Mouse (Mus musculus) hematopoietic stem cell, adult 5-6 weeks (primary cell): Measurements from ENCODE around the gene Phox2a. TPM values are rescaled to one million over a fixed set of nuclear protein-coding genes. Genes with fewer than 3 reads are reported as not detected.

Experiments
- ATAC-seq, 2 experiments: fragments of 125-278 bp in 1 of 2; replicated peaks in 1 of 2; 2 replicates each; pipeline ENCODE4 v1.8.0; 2016 to 2017; ENCODE audit warnings: inconsistent platforms in 2 of 2, mild to moderate bottlenecking in 2 of 2, moderate number of reproducible peaks in 2 of 2, low read depth in 1 of 2, moderate TSS enrichment in 1 of 2; ENCODE audit not compliant: low FRiP score in 2 of 2, poor library complexity in 2 of 2, severe bottlenecking in 2 of 2, insufficient read depth in 1 of 2, low TSS enrichment in 1 of 2
- total RNA-seq: library from RNA; stranded (forward); fragments of 172-1452, 232-1000 nt; gene quantifications from 2 replicates; pipeline ENCODE4 v1.2.3, GENCODE M21; 2017

Phox2a gene
- not detected in 2 replicates for total RNA-seq

DNA sequence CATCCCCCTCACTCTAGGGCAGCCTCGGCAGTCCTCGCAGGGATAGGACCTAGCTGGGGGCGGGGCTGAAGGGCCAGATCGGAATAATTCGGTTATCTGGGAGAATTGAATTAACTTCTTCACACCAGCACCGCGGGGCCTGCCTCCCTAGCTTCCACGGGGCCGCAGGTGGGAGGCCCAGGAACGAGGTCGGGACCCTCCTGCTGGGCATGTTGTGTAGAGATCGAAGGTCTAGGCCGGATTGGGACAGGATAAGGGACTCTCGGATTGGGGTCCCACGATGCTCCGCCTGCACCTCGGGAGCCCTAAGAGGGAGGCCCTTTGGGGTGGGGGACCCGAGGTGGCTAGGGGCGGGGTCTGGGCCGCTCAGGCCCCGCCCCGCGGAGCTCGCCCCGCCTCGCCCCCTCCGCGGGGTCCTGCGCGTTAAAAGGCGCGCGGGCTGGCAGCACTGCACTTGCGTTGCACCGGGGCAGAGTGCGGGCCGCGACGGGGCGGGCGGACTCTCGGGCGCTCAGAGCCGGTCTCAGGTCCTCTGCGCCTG is at the start of gene Phox2a:
Phox2a (plus strand) TSS at position 453 of the 541 bp plus-strand sequence.
- no peak for ATAC-seq

DNA sequence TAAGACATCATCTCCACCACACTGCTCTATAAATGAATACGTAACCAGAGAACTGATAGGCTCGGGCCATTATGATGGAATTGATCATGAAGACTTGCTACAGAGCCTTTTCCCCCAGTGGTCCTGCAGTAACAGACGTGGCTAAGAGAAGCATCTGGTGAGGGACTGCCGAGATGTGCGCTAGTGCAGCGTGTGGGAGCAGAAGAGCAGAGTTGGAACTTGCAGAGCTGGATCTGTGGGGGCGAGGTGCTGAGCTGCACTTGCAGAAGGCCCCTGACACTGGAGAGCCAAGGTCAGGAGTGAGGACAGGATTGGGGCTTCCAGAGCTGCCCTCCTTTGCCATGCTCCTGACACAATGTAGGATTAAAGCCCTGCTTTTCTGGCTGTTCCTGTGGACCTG is 48.1 kb upstream of the Phox2a start:
- ATAC-seq: no peak

DNA sequence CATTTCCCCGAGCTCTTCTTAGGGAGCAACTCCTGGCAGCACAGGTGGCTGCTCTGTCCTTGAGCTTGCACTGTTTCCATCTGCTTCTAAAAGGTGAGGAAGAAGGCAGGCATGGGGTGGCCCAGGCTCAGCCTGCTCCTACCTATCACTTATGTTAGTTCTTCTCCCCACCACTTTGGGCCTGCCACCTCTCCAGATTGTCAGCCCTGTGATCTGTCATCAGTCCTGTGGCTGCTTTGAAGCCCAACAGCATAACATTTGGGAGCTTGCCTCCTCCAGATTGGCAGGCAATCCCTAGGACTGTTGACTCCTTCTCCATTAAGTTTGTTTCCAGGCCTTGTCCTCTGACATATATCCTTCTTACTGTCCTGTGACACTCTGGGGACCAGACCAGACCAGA is 46.5 kb upstream of the Phox2a start:
- ATAC-seq: no peak

DNA sequence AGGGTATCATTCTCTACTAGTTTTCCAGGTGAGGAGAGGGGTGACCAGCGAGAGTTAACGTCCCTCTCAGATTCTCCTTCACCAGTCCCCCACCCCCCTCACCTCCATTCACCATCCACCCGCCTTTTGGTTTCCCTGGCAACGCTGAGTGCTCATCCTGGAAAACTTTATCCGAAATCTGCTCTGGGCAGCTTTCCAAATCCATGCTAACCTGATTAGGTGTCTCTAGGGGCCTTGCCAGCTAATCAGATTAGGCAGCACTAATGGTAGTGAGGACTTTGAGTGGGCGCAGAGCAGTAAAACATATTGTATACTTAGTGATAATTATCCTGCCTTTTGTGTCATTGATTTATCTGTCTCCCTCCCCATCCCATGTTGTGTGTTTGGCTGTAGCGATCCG is 45.4 kb upstream of the Phox2a start:
- no peak for ATAC-seq

DNA sequence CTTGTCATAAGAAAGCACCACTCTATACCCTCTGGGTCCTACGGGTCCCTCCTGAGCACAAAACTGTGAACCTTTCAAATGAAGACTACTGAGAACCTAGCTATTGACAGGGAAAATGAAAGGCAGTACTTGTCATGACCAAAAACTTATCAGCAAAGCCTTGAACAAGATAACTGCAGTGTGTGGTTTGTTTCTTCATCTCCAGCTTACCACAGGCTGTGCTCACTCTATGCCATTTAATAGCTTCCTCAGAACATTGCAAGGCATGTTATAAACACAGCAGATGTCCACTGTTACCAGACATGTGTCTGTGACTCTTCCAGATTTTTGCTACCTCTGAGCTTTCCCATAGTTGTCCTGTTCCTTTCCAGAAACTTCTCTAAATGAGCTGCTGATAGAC is 41.1 kb upstream of the Phox2a start:
- ATAC-seq: no peak

DNA sequence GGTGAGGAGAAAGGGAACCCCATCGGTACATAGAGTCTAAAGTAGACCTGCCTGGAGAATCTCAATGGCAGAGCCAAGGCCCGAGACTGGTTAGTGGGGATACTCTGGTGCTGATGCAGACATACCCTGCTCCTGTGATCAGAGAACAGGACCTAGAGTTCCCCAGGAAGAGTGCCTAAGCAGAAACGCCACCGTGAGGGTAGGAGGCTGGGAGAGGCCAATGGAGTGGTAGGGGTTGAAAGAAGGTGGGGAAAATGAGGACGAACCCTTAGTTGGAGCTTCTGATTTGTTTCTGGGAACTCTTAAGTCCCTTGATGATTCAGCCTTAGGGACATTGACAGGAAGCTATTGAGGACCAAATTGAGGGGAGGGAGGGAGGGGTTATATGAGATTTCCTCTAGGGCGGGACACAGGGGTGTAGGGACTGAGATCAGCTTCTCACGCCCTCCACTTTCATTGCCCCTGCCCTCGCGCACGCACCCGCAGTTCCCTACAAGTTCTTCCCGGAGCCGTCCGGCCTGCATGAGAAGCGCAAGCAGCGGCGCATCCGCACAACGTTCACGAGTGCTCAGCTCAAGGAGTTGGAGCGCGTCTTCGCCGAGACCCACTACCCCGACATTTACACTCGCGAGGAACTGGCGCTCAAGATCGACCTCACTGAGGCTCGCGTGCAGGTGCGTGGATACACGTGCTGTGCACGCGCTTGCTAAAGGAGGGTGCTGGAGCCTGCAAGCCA is 2.4 kb downstream of the Phox2a start:
- ATAC-seq: peak in 1 of 2 experiments; percentile 22; a peak in 1 of 4 replicates

DNA sequence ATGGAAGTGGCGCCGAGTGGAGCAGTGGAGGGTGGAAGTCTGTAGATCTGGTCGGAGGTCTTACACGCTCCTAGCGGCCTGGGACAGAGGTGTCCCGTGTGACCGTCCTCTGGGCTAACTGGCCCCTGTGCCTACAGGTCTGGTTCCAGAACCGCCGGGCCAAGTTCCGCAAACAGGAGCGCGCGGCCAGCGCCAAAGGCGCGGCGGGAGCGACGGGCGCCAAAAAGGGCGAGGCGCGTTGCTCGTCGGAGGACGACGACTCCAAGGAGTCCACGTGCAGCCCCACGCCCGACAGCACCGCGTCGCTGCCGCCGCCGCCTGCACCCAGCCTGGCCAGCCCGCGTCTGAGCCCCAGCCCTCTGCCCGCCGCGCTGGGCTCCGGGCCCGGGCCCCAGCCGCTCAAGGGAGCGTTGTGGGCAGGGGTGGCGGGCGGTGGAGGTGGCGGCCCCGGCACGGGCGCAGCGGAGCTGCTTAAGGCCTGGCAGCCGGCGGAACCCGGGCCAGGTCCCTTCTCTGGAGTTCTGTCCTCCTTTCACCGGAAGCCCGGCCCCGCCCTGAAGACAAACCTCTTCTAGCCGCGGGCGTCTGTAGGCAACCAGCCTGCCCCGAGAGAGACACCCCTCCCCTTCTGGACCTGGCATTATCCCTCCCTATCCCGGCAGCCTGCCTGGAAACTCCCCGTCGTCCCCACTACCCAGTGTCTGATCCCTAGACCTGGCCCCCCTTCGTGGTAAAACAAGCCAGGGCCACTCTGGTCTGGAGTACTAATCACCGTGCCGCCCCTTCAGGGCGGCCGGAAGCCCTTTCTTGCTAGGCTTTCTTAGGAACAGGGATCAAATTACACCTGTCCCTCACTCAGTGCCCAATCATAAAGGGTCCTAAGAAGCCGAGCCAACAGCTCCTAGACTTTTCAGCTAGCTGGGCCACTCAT is 3.7 kb downstream of the Phox2a start:
- ATAC-seq: peak in 1 of 2 experiments; percentile 26; a peak in 1 of 4 replicates

DNA sequence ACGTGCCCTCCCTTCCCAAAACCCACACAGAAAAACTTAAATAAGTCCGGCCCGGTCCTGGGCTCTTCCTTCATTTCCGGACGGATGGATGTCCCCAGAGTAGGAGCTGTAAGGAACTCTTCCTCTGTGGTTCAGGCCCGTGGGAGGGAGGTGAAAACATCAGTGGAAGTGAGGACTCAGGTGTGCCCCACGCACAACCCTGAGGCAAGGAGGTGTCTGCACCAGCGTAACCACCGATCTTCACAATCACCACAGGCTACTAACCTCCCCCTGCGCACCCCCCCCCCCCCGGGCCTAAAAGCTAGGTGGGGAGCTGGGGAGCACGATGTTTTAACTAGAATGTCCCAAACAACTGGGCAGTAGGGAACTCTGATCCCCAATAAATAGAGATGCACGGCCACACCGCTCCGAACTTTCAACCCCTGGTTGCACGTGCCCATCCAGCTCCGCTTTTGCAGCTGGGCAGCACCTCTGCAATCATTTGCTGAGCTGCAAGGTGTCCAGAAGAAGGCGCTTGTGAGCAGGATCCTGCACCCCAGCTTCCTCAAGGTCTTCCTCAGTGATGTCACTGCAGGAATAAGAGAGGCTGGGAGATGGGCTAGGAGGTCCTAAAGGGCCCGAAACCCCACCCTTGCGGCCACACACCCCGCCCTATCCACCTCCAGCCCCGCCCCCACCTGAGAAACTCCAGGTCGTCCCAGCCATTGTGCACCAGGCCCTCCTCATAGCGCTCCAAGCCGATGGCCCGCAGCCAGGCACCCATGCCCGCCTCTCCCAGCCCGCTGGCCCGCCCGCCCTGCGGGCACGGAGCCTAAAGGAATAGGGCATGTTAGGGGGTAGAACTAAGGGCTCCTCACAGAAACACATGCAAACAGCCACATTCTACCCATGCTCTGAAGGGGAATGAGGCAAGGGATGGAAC is 5.0 kb downstream of the Phox2a start:
- ATAC-seq: no peak

DNA sequence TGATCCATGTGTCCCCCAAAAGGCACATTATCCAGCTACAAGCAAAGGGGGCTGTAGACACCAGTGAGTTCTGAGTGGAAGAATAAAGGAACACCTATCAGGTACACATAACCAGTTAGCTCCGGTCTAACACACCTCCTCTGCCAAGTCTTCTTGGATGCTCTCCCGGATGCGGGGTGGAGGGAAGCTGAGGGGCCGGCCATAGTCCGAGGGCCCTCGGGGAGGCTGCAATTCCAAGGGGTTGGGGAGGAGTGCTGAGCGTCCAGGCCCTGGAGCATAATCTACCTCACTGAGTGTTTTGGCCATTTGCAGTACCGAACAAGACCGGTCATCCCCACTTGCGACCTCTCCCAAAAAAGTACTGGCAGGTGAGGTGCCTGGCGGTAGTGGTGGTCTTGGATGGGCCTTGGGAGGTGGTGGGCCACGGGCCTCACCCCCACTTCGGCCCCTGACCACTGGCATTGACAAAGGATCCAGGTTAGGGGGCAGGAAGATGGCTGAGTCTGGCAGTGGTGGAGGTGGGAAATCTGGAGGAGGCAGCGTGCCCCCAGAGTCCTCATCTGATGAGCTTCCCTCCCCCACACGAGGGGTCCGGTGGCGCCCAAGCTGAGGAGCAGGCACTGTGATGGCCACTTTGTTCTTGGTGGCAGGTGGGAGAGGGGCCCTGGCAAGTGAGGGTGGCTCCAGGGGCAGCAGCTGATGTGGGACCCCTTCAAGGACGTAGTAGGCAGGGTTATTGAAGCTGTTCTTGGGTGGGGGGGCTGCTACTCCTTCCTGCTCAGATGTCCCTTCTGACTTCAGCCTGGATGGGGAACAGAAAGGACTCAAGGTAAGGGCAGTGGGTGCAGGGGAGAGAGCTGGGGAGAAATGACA is 5.9 kb downstream of the Phox2a start:
- ATAC-seq: no peak

DNA sequence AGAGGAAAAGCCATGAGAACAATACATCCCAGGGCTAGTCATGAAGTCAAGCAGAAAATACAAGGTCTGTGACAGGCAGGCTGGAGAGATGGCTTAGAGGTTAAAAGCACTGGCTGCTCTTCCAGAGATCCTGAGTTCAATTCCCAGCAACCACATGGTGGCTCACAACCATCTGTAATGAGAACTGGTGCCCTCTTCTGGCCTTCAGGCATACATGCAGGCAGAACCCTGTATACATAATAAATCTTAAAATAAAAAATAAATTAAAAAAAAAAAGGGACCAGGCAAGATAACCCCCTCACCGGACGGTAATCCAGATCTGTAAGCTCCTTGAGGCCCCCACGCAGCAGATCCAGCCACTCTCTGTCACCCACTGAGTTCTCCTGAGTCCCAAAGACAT is 12.3 kb downstream of the Phox2a start:
- ATAC-seq: no peak

DNA sequence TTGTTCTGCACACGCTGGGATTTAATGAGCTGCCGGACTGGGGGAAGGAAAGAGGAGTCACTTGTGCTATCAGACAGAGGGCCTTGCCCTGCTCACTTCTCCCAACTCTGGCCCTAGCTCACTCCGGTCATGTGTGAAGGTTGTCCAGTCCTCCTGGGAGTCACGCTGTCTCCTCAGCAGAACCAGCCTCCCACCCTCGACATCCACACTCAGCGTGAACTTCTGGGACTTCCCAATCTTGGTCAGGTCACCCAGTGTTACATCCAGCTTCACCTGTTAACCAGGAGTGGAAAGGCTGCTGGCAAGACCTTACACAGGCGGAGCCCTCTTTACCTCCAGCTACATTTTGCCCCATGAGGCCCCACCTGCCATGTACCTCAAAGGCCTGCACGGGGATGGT is 13.3 kb downstream of the Phox2a start:
- no peak for ATAC-seq

DNA sequence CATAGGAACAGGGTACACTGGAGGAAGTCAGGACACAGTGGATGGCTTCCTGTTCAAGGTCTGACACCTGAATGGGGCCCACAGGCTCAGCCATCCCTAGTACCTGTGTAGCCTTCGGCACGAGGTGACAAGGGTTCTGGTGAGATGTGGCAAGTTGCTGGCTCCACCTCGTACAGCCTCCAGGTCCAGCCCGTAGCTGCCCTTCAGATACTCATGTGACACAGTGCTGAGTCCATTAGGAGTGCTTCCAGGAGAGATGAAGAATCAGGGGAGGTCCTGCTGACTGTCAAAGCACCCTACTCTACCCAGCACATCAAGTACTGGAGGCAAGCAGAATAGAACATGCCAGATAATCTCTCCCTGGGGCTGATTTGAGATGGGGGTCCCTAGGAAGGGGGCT is 14.3 kb downstream of the Phox2a start:
- no peak for ATAC-seq

DNA sequence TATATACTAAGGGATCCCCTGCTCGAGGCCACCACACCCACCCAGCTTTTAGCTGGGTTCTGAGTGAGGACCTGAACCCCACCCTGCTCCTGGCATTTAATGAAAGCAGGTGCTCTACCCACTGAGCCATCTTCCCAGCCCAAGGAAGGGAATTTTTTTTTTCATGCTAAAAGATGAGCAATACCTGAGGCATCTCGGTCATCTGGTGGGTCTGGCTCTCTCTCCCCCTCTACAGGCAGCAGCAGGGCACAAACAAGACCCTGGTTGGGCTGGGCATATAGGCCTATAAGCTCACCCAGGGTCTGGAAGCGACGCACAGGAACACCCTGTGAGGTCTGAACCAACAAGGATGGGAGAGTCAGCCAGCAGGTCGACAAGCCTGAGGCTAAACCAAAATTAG is 15.2 kb downstream of the Phox2a start:
- ATAC-seq: no peak

DNA sequence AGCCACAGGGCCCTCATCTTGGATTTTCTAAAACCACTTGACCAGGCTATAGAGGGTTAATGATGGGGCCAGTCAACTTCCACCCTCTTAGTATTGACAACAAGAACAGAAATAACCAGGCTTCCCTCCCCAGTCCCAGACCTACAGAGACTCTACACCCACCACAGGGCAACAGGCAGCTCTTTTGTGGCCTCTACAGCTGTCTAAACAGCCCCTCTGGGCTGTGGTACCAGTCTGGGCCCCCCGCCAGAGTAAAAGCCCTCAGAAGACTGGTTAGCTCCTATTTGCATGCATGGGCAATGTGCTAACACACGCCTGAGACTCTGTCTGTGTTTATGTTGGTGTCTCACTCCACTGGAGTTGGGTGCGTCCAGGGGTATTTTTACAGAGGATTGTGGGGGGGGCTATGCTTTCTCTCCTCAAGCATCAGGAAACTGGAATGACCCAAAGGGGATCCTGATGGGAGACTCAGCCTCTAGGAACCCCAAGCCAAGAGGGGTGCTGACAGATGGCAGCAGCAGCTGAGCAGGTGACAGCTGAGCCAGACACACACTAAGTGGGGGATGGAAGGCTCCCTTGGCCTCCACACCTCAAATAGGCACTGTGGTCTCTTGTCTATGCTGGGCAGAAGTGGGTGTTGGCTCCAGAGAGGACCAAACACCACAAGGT is 15.9 kb downstream of the Phox2a start:
- no peak for ATAC-seq

DNA sequence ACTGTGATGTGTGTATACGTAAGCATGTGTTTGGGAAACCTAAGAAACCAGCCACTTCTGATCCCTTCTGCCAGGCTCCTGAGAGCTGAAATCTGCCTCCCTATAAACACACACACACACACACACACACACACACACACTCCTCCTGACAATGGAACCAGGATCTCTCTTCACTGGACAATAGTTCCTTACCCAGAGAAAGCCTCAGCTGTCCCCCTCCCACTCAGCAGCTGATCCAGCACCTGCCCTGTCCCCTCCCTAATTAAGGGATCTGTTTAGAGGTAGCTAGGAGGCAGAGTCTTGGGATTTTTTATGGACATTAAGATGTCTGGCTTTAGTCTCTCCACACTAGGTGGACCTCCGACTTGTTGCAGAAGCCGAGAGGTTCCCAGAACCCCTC is 16.8 kb downstream of the Phox2a start:
- no peak for ATAC-seq
